Mouse (Mus musculus) ES-E14 (cell line): ENCODE measurements around the gene Ccdc85c. TPM values are rescaled to one million over a fixed set of nuclear protein-coding genes. Genes with fewer than 3 reads are reported as not detected.

Source experiments
- DNase-seq: peaks from one replicate; pipeline ENCODE4 v3.0.0-alpha.2; 2013; ENCODE audit warnings: low read depth, low spot score
- H3K27ac ChIP-seq: 2 replicates; pipeline ENCODE4 v1.5.1; 2012; ENCODE audit warnings: low read depth, mild to moderate bottlenecking, low read length, moderate library complexity, mixed read lengths; ENCODE audit not compliant: poor library complexity, insufficient read depth, severe bottlenecking
- H3K36me3 ChIP-seq: 2 replicates; pipeline ENCODE4 v1.6.1; 2012; ENCODE audit warnings: mild to moderate bottlenecking, low read length, moderate library complexity, mixed read lengths; ENCODE audit not compliant: control insufficient read depth, poor library complexity, insufficient read depth, severe bottlenecking
- H3K4me1 ChIP-seq, 2 experiments: fragments of 150-350 bp in 1 of 2; sonication (generic) in 1 of 2; 2 replicates each; pipeline ENCODE4 v1.6.1; 2012; ENCODE audit warnings: low read length in 2 of 2, mild to moderate bottlenecking in 1 of 2, mixed read lengths in 1 of 2; ENCODE audit not compliant: control insufficient read depth in 2 of 2, insufficient read depth in 2 of 2, poor library complexity in 1 of 2
- H3K4me3 ChIP-seq, 2 experiments: fragments of 150-350 bp in 1 of 2; sonication (generic) in 1 of 2; 2 replicates each; pipeline ENCODE4 v1.5.1; 2012; ENCODE audit warnings: low read length in 2 of 2, low read depth in 1 of 2, mild to moderate bottlenecking in 1 of 2, mixed read lengths in 1 of 2; ENCODE audit not compliant: insufficient read depth in 1 of 2, poor library complexity in 1 of 2, severe bottlenecking in 1 of 2
- H3K9ac ChIP-seq: 2 replicates; pipeline ENCODE4 v1.6.1; 2012; ENCODE audit warnings: low read depth, mild to moderate bottlenecking, low read length, mixed read lengths; ENCODE audit not compliant: poor library complexity, insufficient read depth, severe bottlenecking
- H3K9me3 ChIP-seq: fragments of 150-350 bp; sonication (generic); 2 replicates; pipeline ENCODE4 v1.6.1; 2012; ENCODE audit warnings: low read depth, mild to moderate bottlenecking, low read length; ENCODE audit not compliant: control insufficient read depth, insufficient read depth
- CHD2 ChIP-seq: IDR thresholded peaks from 2 replicates; pipeline ENCODE4 v1.6.1; 2014; ENCODE audit warnings: mild to moderate bottlenecking, low read depth, low read length, inconsistent platforms
- HCFC1 ChIP-seq: IDR thresholded peaks from 2 replicates; pipeline ENCODE4 v1.6.1; 2012; ENCODE audit warnings: low read length, inconsistent platforms, borderline replicate concordance; ENCODE audit not compliant: insufficient read depth
- MAFK ChIP-seq: IDR thresholded peaks from 2 replicates; pipeline ENCODE4 v1.6.1; 2014; ENCODE audit warnings: mild to moderate bottlenecking, low read depth, low read length, inconsistent platforms; ENCODE audit not compliant: insufficient read depth
- ZC3H11A ChIP-seq: IDR thresholded peaks from 2 replicates; pipeline ENCODE4 v1.6.1; 2012; ENCODE audit warnings: low read depth, mild to moderate bottlenecking, inconsistent platforms, low read length, borderline replicate concordance
- ZNF384 ChIP-seq: IDR thresholded peaks from 2 replicates; pipeline ENCODE4 v1.6.1; 2012; ENCODE audit warnings: low read depth, low read length, inconsistent platforms
- in situ Hi-C, 2 experiments: fragments of 600-800 bp; cut with MboI; formaldehyde crosslinking; loops; one replicate each; pipeline ENCODE4 v1.15.1; 2025; ENCODE audit warnings: low sequenced_read_pairs in 2 of 2, inconsistent platforms in 1 of 2; ENCODE audit not compliant: unreplicated experiment in 2 of 2
- total RNA-seq: library from RNA; depleted of rRNA; stranded (reverse); fragments of 300-350 nt; gene quantifications from 2 replicates; pipeline ENCODE4 v1.2.3, GENCODE M21; 2012

The Ccdc85c gene
- total RNA-seq, 1 experiment, result 21.9 TPM

GRCm38 (mm10) chr12:108212071-108212470, 63.2 kb downstream of the Ccdc85c start:
- no peaks in the 10 kb centered on the region for H3K9me3 ChIP-seq
- no peak for DNase-seq
- H3K36me3 ChIP-seq, result no peaks in the 10 kb centered on the region; the same call in 1 of the 2 replicates
- TF ChIP-seq ZNF384, result no peak
- no peak for TF ChIP-seq ZC3H11A
- TF ChIP-seq HCFC1, result no peak
- TF ChIP-seq MAFK, result no peak
- no peak for TF ChIP-seq CHD2
- H3K4me1 ChIP-seq, result peaks cover 0 to 1% of the 10 kb centered on the region in 2 experiments; a peak in 1 of 4 replicates
- no peak overlapping the region for H3K4me3 ChIP-seq
- H3K27ac ChIP-seq, result no peak overlapping the region
- in situ Hi-C loops, result no loop called here
- no peak overlapping the region for H3K9ac ChIP-seq

DNA sequence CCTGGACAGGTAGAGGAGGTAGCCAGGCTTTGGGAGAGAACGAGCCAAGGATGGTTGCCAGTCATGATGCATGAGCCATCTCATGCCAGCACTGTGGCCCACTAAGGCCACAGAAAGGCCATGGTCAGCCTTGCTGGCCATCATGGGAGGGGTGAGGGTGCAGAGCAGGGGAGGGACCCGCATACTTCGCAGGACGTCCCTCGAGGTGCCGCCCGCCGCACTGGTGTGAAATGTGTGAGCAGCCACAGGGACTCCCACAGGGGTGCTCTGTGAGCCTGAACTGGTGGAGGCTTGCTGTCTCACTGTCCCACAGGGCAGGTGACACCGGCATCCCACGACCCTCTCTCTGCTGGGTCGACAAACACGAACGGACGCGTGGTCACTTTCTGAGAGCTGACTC, 64.6 kb downstream of the Ccdc85c start:
- Histone ChIP-seq H3K36me3 (peaks cover 9% of the 10 kb centered on the region; the same call in 1 of the 2 replicates), H3K9ac (no peak overlapping the region), H3K4me1 (peaks cover 0 to 3% of the 10 kb centered on the region in 2 experiments; a peak in 1 of 4 replicates), H3K4me3 (no peak overlapping the region), H3K27ac (no peak overlapping the region), H3K9me3 (no peaks in the 10 kb centered on the region)
- no peak for DNase-seq
- no peak for TF ChIP-seq MAFK
- TF ChIP-seq HCFC1, result no peak
- no peak for TF ChIP-seq CHD2
- TF ChIP-seq ZC3H11A, result no peak
- no peak for TF ChIP-seq ZNF384
- in situ Hi-C loops, result no loop called here

DNA sequence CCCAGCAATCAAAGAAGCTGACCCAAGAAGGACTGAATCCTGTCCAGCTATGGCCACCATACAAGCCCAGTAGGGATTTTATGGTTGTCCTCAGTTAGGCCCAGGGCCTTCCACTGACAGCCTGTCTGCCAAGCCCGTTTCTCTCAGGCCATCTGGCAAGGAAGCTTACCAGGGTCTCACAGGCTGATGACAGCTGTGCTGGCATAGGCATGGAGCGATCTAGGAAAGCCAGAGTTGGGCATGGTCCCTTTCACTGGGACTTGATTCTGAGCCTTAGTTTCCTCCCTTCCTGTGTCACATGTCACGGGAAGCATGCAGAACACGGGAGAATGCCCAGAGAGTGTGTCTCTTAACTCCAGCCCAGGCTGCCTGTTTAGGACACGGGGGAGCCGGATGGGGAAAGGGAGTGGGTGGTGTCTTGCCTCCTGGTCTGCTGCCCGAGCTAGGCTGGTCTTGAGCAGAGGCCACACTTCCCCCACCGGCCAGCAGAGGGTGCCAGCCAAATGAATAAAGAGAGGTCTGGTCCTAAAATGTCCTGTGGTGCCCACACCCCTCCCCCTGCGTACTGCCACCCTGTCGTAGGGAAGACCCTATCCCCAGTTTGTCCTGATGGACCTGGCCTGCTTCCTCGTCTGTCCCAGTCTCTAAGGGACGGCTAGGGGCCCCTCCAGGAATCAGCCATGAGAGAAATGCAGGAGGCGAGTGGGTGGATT, 66.3 kb downstream of the Ccdc85c start:
- DNase-seq, result peak; percentile 28
- in situ Hi-C loops, result loop anchor here in 1 of 2 experiments (5.0 kb wide), 1 partner anchor 88 kb away; no protein-coding TSS in a partner anchor
- no peak for TF ChIP-seq MAFK
- TF ChIP-seq HCFC1, result no peak
- TF ChIP-seq CHD2, result no peak
- TF ChIP-seq ZC3H11A, result no peak
- TF ChIP-seq ZNF384, result no peak
- Histone ChIP-seq H3K9ac (no peak overlapping the region), H3K36me3 (peaks cover 18% of the 10 kb centered on the region; the same call in 1 of the 2 replicates), H3K4me3 (no peak overlapping the region), H3K27ac (no peak overlapping the region), H3K4me1 (peaks cover 0 to 3% of the 10 kb centered on the region in 2 experiments; a peak in 1 of 4 replicates), H3K9me3 (no peaks in the 10 kb centered on the region)

DNA sequence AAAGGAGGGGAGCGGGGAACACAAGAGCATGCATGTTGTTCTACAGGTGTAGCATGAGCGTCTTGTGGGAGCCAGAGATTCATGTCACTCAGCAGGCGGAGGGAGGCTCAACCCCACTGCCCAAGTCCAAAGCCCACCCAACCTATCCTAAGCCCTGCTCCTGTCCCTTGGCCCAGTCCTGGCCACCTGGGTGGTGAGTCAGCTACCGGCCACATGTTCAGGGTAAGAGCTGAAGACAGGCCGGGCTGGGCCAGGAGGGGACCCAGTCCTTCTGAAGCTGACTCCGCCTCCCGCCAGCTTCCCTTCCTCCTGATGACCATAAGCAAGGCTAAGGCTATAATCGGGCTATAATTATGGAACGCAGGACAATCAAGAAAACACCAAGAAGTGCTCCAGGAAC, 67.0 kb downstream of the Ccdc85c start:
- no peak for DNase-seq
- Histone ChIP-seq H3K27ac (no peak overlapping the region), H3K9ac (no peak overlapping the region), H3K4me3 (no peak overlapping the region), H3K36me3 (peaks cover 21% of the 10 kb centered on the region), H3K9me3 (no peaks in the 10 kb centered on the region), H3K4me1 (peaks cover 0 to 3% of the 10 kb centered on the region in 2 experiments; a peak in 1 of 4 replicates)
- in situ Hi-C loops, result loop anchor here in 1 of 2 experiments (5.0 kb wide), 1 partner anchor 89 kb away; no protein-coding TSS in a partner anchor
- TF ChIP-seq ZNF384 (no peak), HCFC1 (no peak), MAFK (no peak), ZC3H11A (no peak), CHD2 (no peak)
